Comparison of ENCODE assay signal across 9 mouse cellular contexts in genomic region chr2:49503596-49503995, GRCm38 (mm10). TPM values are rescaled to one million over a fixed set of nuclear protein-coding genes. Genes with fewer than 3 reads are reported as not detected.
A peak's percentile ranks its signal among the peaks of the same experiment; 100 is the strongest.
DNase-seq lines count a peak whose midpoint lies in the region; ATAC-seq lines count a peak whose summit lies in the region.
"Had no signal": no experiment of that assay in that cellular context is flagged by ENCODE, and none has a peak within 500 bp of the region (broad histone marks: within the 10 kb centered on the region; RNA-seq: fewer than 3 reads in every experiment).

No protein-coding gene starts in this region.

- H3K9me3 ChIP-seq in embryonic facial prominence, embryonic 14.5 days (ENCODE audit: control insufficient read depth, low read length): no peaks in the 10 kb centered on the region
- H3K9me3 ChIP-seq: liver, embryonic 13.5 days had no signal

- no peaks in the 10 kb centered on the region for H3K27me3 ChIP-seq in embryonic facial prominence, embryonic 14.5 days (replicated peaks; ENCODE audit: control insufficient read depth, insufficient read depth, low read length)
- H3K27me3 ChIP-seq: liver, embryonic 13.5 days had no signal

- intact Hi-C loops in left cerebral cortex, postnatal 25 days (cut with DNase I): no loop called here

- no peak overlapping the region for H3K4me3 ChIP-seq in embryonic facial prominence, embryonic 14.5 days (ENCODE audit: low read depth, low read length)
- H3K4me3 ChIP-seq: liver, embryonic 13.5 days had no signal

- 39% methylated on average over 3 of the region's 3 CpGs for WGBS in embryonic facial prominence, embryonic 14.5 days

- ATAC-seq in embryonic facial prominence, embryonic 14.5 days (ENCODE audit: low read depth): no peak
- peak; percentile 59 for ATAC-seq in megakaryocyte-erythroid progenitor cell, adult 5-6 weeks (replicated peaks; ENCODE audit: low FRiP score, low TSS enrichment, poor library complexity, severe bottlenecking)

- no peak overlapping the region for H3K9ac ChIP-seq in embryonic facial prominence, embryonic 14.5 days (ENCODE audit: low read depth, low read length)
- H3K9ac ChIP-seq: liver, embryonic 13.5 days had no signal

- H3K4me1 ChIP-seq in embryonic facial prominence, embryonic 14.5 days (ENCODE audit: control insufficient read depth, insufficient read depth, low read length): no peaks in the 10 kb centered on the region
- H3K4me1 ChIP-seq: liver, embryonic 13.5 days had no signal

- peak; percentile 32 for DNase-seq in kidney, adult 18-20 months
- DNase-seq in kidney, adult 11 months: no peak
- peak; percentile 34 for DNase-seq in Muller cell, postnatal 12 days (ENCODE audit: inconsistent ontology term)
- peak; percentile 69 for DNase-seq in embryonic facial prominence, embryonic 14.5 days (ENCODE audit: low spot score)
- no peak for DNase-seq in natural killer cell, adult 2 months (ENCODE audit: low spot score in 2 of 2)
- DNase-seq in layer of hippocampus, adult 18-20 months (ENCODE audit: low spot score in 2 of 2): no peak
- DNase-seq in left cerebral cortex, postnatal 25 days (ENCODE audit: low spot score in 2 of 2): no peak
- DNase-seq: liver, embryonic 13.5 days had no signal

- no peak overlapping the region for H3K4me2 ChIP-seq in embryonic facial prominence, embryonic 14.5 days (ENCODE audit: low read depth, low read length)
- H3K4me2 ChIP-seq: liver, embryonic 13.5 days had no signal

- no peaks in the 10 kb centered on the region for H3K36me3 ChIP-seq in embryonic facial prominence, embryonic 14.5 days (ENCODE audit: control insufficient read depth, insufficient read depth, low read length)
- H3K36me3 ChIP-seq: liver, embryonic 13.5 days had no signal

- H3K27ac ChIP-seq in embryonic facial prominence, embryonic 14.5 days (replicated peaks; ENCODE audit: low read depth, low read length): no peak overlapping the region
- H3K27ac ChIP-seq: liver, embryonic 13.5 days had no signal

RNA-seq across cellular contexts. Expression of gene Epc2, which starts 52.3 kb away (rescaled TPM):
- polyA plus RNA-seq in embryonic facial prominence, embryonic 14.5 days (2014; fragmentation: Nextera tagmentation; extraction: Ambion mirVana): 8.3 and 9.7 TPM in 2 replicates
- total RNA-seq in megakaryocyte-erythroid progenitor cell, adult 5-6 weeks (2014; fragmentation: Nextera tagmentation): 15.9 and 22.3 TPM in 2 replicates
- total RNA-seq in megakaryocyte-erythroid progenitor cell, adult 5-6 weeks (2017): 39.8 and 39.9 TPM in 2 replicates
- 10 to 100 TPM; 54.6 to 60.0 TPM for total RNA-seq in layer of hippocampus, adult 18-20 months (2021)
- total RNA-seq in left cerebral cortex, postnatal 25 days (2021): 10 to 100 TPM; 53.1 to 59.2 TPM

Comparison
In these comparisons a context has a peak if more than half of its experiments do, and no peak if none do; other contexts are left out.
1. DNase-seq: peak in kidney, adult 18-20 months (single experiment), Muller cell, postnatal 12 days (single experiment) and embryonic facial prominence, embryonic 14.5 days (single experiment); none in kidney, adult 11 months (single experiment), natural killer cell, adult 2 months (0 of 2), layer of hippocampus, adult 18-20 months (0 of 2) and left cerebral cortex, postnatal 25 days (0 of 2).